Mouse (Mus musculus): ENCODE measurements around the gene 1700092M07Rik. TPM values are rescaled to one million over a fixed set of nuclear protein-coding genes. Genes with fewer than 3 reads are reported as not detected.
A peak's percentile ranks its signal among the peaks of the same experiment; 100 is the strongest.

The 1700092M07Rik gene
- polyA plus RNA-seq, 1 experiment from 2014 or later, result 0.59 TPM

- Histone ChIP-seq H3K36me3 (ENCODE audit: control insufficient read depth, insufficient read depth, low read length) (0 out of 2 replicates have a peak, but pooled peaks cover 4% of the 10 kb centered on the region), H3K4me2 (replicated peaks; ENCODE audit: low read depth) (peak within 1 kb of the TSS; percentile 49), H3K27me3 (ENCODE audit: control insufficient read depth, insufficient read depth, low read length) (no peaks in the 10 kb centered on the region), H3K27ac (replicated peaks) (peak within 1 kb of the TSS; percentile 96), H3K4me3 (ENCODE audit: low read depth, low read length) (peak within 1 kb of the TSS; percentile 94), H3K9ac (ENCODE audit: low read length) (peak within 1 kb of the TSS; percentile 97), H3K4me1 (replicated peaks; ENCODE audit: control insufficient read depth, insufficient read depth) (no peaks in the 10 kb centered on the region), H3K9me3 (ENCODE audit: control insufficient read depth, low read length) (no peaks in the 10 kb centered on the region)
- DNase-seq (ENCODE audit: low spot score), result peak; percentile 96
- under 1% methylated on average over 62 of the region's 75 CpGs for WGBS
- peak; percentile 94 for ATAC-seq (ENCODE audit: low FRiP score, low TSS enrichment)
- TF ChIP-seq CTCF (IDR thresholded peaks at IDR 0.05; ENCODE audit: low read depth) (peak; percentile 22; the same call in 1 of the 2 replicates), EP300 (optimal IDR thresholded peaks at IDR 0.05) (peak; percentile 44)
These were observed 16.3 kb downstream of the 1700092M07Rik start, which contains the start of gene Nxf1 for GRCm38 (mm10) chr19:8756635-8757387. TSS of gene Nxf1 (plus strand) at chr19:8757073.

- 0 out of 2 replicates have a peak, but pooled peaks cover 6% of the 10 kb centered on the region for H3K36me3 ChIP-seq (ENCODE audit: control insufficient read depth, insufficient read depth, low read length)
- peak overlapping the region; percentile 94 for H3K4me3 ChIP-seq (ENCODE audit: low read depth, low read length)
- WGBS, result 3% methylated on average over 14 of the region's 14 CpGs
- peak overlapping the region; percentile 49 for H3K4me2 ChIP-seq (replicated peaks; ENCODE audit: low read depth)
- TF ChIP-seq EP300 (optimal IDR thresholded peaks at IDR 0.05) (no peak), CTCF (IDR thresholded peaks at IDR 0.05; ENCODE audit: low read depth) (no peak)
- H3K9ac ChIP-seq (ENCODE audit: low read length), result peak overlapping the region; percentile 97
- no peak for ATAC-seq (ENCODE audit: low FRiP score, low TSS enrichment)
- no peaks in the 10 kb centered on the region for H3K27me3 ChIP-seq (ENCODE audit: control insufficient read depth, insufficient read depth, low read length)
- H3K27ac ChIP-seq (replicated peaks), result peak overlapping the region; percentile 96
- H3K9me3 ChIP-seq (ENCODE audit: control insufficient read depth, low read length), result no peaks in the 10 kb centered on the region
- H3K4me1 ChIP-seq (replicated peaks; ENCODE audit: control insufficient read depth, insufficient read depth), result no peaks in the 10 kb centered on the region
- DNase-seq (ENCODE audit: low spot score), result no peak
These were observed 17.0 kb downstream of the 1700092M07Rik start for GRCm38 (mm10) chr19:8757471-8757998.

- no peak overlapping the region for H3K4me2 ChIP-seq (replicated peaks; ENCODE audit: low read depth)
- H3K27me3 ChIP-seq (ENCODE audit: control insufficient read depth, insufficient read depth, low read length), result no peaks in the 10 kb centered on the region
- H3K4me3 ChIP-seq (ENCODE audit: low read depth, low read length), result no peak overlapping the region
- no peak for TF ChIP-seq CTCF (IDR thresholded peaks at IDR 0.05; ENCODE audit: low read depth)
- H3K9ac ChIP-seq (ENCODE audit: low read length), result no peak overlapping the region
- DNase-seq (ENCODE audit: low spot score) (no peak), ATAC-seq (ENCODE audit: low FRiP score, low TSS enrichment) (no peak)
- no peaks in the 10 kb centered on the region for H3K9me3 ChIP-seq (ENCODE audit: control insufficient read depth, low read length)
- 70% methylated on average over 2 of the region's 2 CpGs for WGBS
- H3K36me3 ChIP-seq (ENCODE audit: control insufficient read depth, insufficient read depth, low read length), result peaks cover 7% of the 10 kb centered on the region
- H3K27ac ChIP-seq (replicated peaks), result no peak overlapping the region
- H3K4me1 ChIP-seq (replicated peaks; ENCODE audit: control insufficient read depth, insufficient read depth), result no peaks in the 10 kb centered on the region
These were observed 18.4 kb downstream of the 1700092M07Rik start for GRCm38 (mm10) chr19:8758899-8759298.

- Histone ChIP-seq H3K27ac (replicated peaks) (no peak overlapping the region), H3K27me3 (ENCODE audit: control insufficient read depth, insufficient read depth, low read length) (no peaks in the 10 kb centered on the region), H3K4me1 (replicated peaks; ENCODE audit: control insufficient read depth, insufficient read depth) (no peaks in the 10 kb centered on the region), H3K36me3 (ENCODE audit: control insufficient read depth, insufficient read depth, low read length) (peaks cover 22% of the 10 kb centered on the region), H3K4me3 (ENCODE audit: low read depth, low read length) (no peak overlapping the region), H3K9me3 (ENCODE audit: control insufficient read depth, low read length) (no peaks in the 10 kb centered on the region), H3K9ac (ENCODE audit: low read length) (no peak overlapping the region), H3K4me2 (replicated peaks; ENCODE audit: low read depth) (no peak overlapping the region)
- 88% methylated on average over 2 of the region's 2 CpGs for WGBS
- no peak for DNase-seq (ENCODE audit: low spot score)
- ATAC-seq (ENCODE audit: low FRiP score, low TSS enrichment), result no peak
- TF ChIP-seq CTCF (IDR thresholded peaks at IDR 0.05; ENCODE audit: low read depth) (peak; percentile 51), EP300 (optimal IDR thresholded peaks at IDR 0.05) (no peak)
These were observed 20.2 kb downstream of the 1700092M07Rik start for GRCm38 (mm10) chr19:8760757-8761156.

GRCm38 (mm10) chr19:8763276-8763675 is 22.8 kb downstream of the 1700092M07Rik start:
- WGBS, result 90% methylated on average over 4 of the region's 4 CpGs
- no peak overlapping the region for H3K9ac ChIP-seq (ENCODE audit: low read length)
- H3K4me2 ChIP-seq (replicated peaks; ENCODE audit: low read depth), result no peak overlapping the region
- H3K36me3 ChIP-seq (ENCODE audit: control insufficient read depth, insufficient read depth, low read length), result peaks cover 31% of the 10 kb centered on the region
- no peak overlapping the region for H3K27ac ChIP-seq (replicated peaks)
- H3K9me3 ChIP-seq (ENCODE audit: control insufficient read depth, low read length), result no peaks in the 10 kb centered on the region
- no peaks in the 10 kb centered on the region for H3K27me3 ChIP-seq (ENCODE audit: control insufficient read depth, insufficient read depth, low read length)
- ATAC-seq (ENCODE audit: low FRiP score, low TSS enrichment) (no peak), DNase-seq (ENCODE audit: low spot score) (no peak)
- H3K4me1 ChIP-seq (replicated peaks; ENCODE audit: control insufficient read depth, insufficient read depth), result no peaks in the 10 kb centered on the region
- no peak for TF ChIP-seq CTCF (IDR thresholded peaks at IDR 0.05; ENCODE audit: low read depth)
- TF ChIP-seq EP300 (optimal IDR thresholded peaks at IDR 0.05), result no peak
- no peak overlapping the region for H3K4me3 ChIP-seq (ENCODE audit: low read depth, low read length)

- H3K4me2 ChIP-seq (replicated peaks; ENCODE audit: low read depth), result no peak overlapping the region
- ATAC-seq (ENCODE audit: low FRiP score, low TSS enrichment), result no peak
- no peak overlapping the region for H3K9ac ChIP-seq (ENCODE audit: low read length)
- H3K9me3 ChIP-seq (ENCODE audit: control insufficient read depth, low read length), result no peaks in the 10 kb centered on the region
- H3K27me3 ChIP-seq (ENCODE audit: control insufficient read depth, insufficient read depth, low read length), result no peaks in the 10 kb centered on the region
- no peaks in the 10 kb centered on the region for H3K4me1 ChIP-seq (replicated peaks; ENCODE audit: control insufficient read depth, insufficient read depth)
- H3K36me3 ChIP-seq (ENCODE audit: control insufficient read depth, insufficient read depth, low read length), result peaks cover 34% of the 10 kb centered on the region
- WGBS, result 96% methylated on average over 9 of the region's 9 CpGs
- no peak for TF ChIP-seq CTCF (IDR thresholded peaks at IDR 0.05; ENCODE audit: low read depth)
- TF ChIP-seq EP300 (optimal IDR thresholded peaks at IDR 0.05), result no peak
- H3K27ac ChIP-seq (replicated peaks), result no peak overlapping the region
- no peak for DNase-seq (ENCODE audit: low spot score)
- no peak overlapping the region for H3K4me3 ChIP-seq (ENCODE audit: low read depth, low read length)
These were observed 25.0 kb downstream of the 1700092M07Rik start for GRCm38 (mm10) chr19:8765562-8765961.

Data from stomach, postnatal 0 days (tissue).